Mouse (Mus musculus) frontal cortex, postnatal 36 days (tissue): Measurements from ENCODE around the gene Zfp58.
"Not testable (repeated sequence)": the region's sequence is repeated elsewhere in the genome, so short reads cannot be mapped to it uniquely, and the experiment has no call there.

ENCODE experiments used
- DNase-seq, 2 experiments: peaks; one replicate each; pipeline ENCODE4 v3.0.0; 2022; ENCODE audit warnings: low spot score in 2 of 2

Gene Zfp58

GRCm38 (mm10) chr13:67500084-67500719, at the start of gene Zfp58:
Gene Zfp58 (minus strand): TSS chr13:67500555.
- DNase-seq: peak; percentile 85 to 95

GRCm38 (mm10) chr13:67545941-67546340, 45.6 kb upstream of the Zfp58 start:
- no peak for DNase-seq

GRCm38 (mm10) chr13:67527049-67527730, 26.8 kb upstream of the Zfp58 start:
- no peak for DNase-seq

GRCm38 (mm10) chr13:67525753-67526410, 25.5 kb upstream of the Zfp58 start, which contains the start of the genes Gm26965 and Zfp87:
Gene Gm26965 (minus strand): TSS chr13:67526151.
Gene Zfp87 (minus strand): TSS chr13:67526177.
- peak; percentile 93 to 96 for DNase-seq

GRCm38 (mm10) chr13:67500908-67501307, 553 bp upstream of the Zfp58 start:
- no peak for DNase-seq

- DNase-seq: no peak
These were observed 4.7 kb downstream of the Zfp58 start for GRCm38 (mm10) chr13:67495631-67496030.

- DNase-seq: no peak
These were observed 15.9 kb downstream of the Zfp58 start for GRCm38 (mm10) chr13:67484424-67484811.

- DNase-seq: peak; percentile 88 to 96
These were observed 16.5 kb downstream of the Zfp58 start, which contains the start of gene Zfp874b for GRCm38 (mm10) chr13:67483625-67484423. Gene Zfp874b (minus strand): TSS chr13:67484258.

- no peak for DNase-seq
These were observed 18.8 kb downstream of the Zfp58 start for GRCm38 (mm10) chr13:67481528-67481927.

- no peak for DNase-seq
These were observed 31.1 kb downstream of the Zfp58 start for GRCm38 (mm10) chr13:67469274-67469673.

- not testable (repeated sequence) for DNase-seq
These were observed 36.7 kb downstream of the Zfp58 start for GRCm38 (mm10) chr13:67463506-67464185.

GRCm38 (mm10) chr13:67452021-67452309, 48.4 kb downstream of the Zfp58 start:
- DNase-seq: no peak

GRCm38 (mm10) chr13:67451172-67452020, 49.0 kb downstream of the Zfp58 start, which contains the start of gene Zfp874a:
Gene Zfp874a (minus strand): TSS chr13:67451624.
- DNase-seq: peak; percentile 88 to 96
